Comparison of ENCODE assay signal across 8 mouse cellular contexts in the genomic region with DNA sequence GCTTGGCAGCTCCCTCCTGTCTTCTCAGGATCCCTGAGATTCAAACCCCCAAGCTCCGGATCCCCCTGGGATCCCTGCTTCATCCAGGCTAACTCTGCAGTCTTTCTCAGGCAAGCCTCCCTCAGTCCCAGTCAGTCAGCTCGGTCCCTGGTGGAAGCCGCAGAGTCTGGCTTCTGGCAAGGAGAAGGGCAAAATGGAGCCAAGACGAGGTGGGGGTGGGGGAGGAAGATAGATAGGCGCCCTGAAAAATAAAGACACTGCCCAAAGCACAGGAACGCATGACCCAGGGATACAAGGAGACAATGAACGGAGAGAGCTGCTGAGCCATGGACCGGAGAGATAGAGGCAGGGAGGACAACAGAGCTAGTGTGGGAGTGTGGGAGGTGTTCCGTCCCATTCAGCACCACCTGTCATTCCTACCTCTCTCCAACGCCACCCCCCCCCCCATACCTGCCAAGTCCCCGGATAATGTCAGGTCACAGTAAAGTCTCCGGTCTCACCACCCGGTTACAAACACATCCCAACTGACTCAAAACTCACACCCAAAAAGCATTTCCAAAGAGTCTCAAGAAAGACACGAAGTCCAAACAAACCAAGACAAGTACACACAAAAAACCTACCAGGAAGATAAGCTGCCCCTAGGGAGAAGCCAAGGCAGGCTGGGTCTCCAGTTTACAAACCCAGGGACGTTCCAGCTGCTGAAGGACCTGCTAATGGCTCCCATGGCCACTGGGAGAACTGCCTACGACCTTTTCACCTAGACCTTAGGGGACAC. TPM values are rescaled to one million over a fixed set of nuclear protein-coding genes. Genes with fewer than 3 reads are reported as not detected.
DNase-seq lines count a peak whose midpoint lies in the region; ATAC-seq and TF ChIP-seq lines count a peak whose summit lies in the region.

No protein-coding gene starts in this region.

- peak overlapping the region; percentile 92 for H3K4me2 ChIP-seq in neural tube, embryonic 11.5 days (ENCODE audit: low read depth)

- TF ChIP-seq POLR2A in brain, embryonic 14.5 days (IDR thresholded peaks at IDR 0.05; ENCODE audit: borderline replicate concordance, extremely low read depth, insufficient read depth, insufficient read length, poor library complexity, severe bottlenecking) = no peak

- no peak for ATAC-seq in neural tube, embryonic 11.5 days (ENCODE audit: insufficient read depth, low FRiP score, low TSS enrichment)

- peak overlapping the region; percentile 95 for H3K9ac ChIP-seq in neural tube, embryonic 11.5 days (ENCODE audit: low read length)

- no peaks in the 10 kb centered on the region for H3K36me3 ChIP-seq in neural tube, embryonic 11.5 days (ENCODE audit: control insufficient read depth, insufficient read depth, low read length)

- peak overlapping the region; percentile 95 for H3K27ac ChIP-seq in neural tube, embryonic 11.5 days (ENCODE audit: low read depth, low read length)

- H3K27me3 ChIP-seq in neural tube, embryonic 11.5 days (ENCODE audit: control insufficient read depth, insufficient read depth, low read length) = no peaks in the 10 kb centered on the region

- DNase-seq in embryo, embryonic 11 days = peak; percentile 46
- DNase-seq in embryo, embryonic 9.5 days (ENCODE audit: extremely low spot score) = no peak
- DNase-seq in brain, embryonic 14.5 days (ENCODE audit: low read depth) = peak; percentile 75
- peak; percentile 48 for DNase-seq in heart, adult 9 months (ENCODE audit: low spot score in 2 of 2)
- peak; percentile 53 for DNase-seq in kidney, postnatal 10 days
- peak; percentile 63 for DNase-seq in neural tube, embryonic 11.5 days (ENCODE audit: low spot score)
- DNase-seq in B cell, adult 2 months = no peak
- no peak for DNase-seq in frontal cortex, adult 2 months (ENCODE audit: extremely low spot score in 1 of 2, low spot score in 1 of 2)

- peaks cover 25% of the 10 kb centered on the region for H3K4me1 ChIP-seq in neural tube, embryonic 11.5 days (ENCODE audit: control insufficient read depth, insufficient read depth, low read length)

- H3K4me3 ChIP-seq in neural tube, embryonic 11.5 days (ENCODE audit: low read depth, low read length) = peak overlapping the region; percentile 87

- no peak for TF ChIP-seq CTCF in brain, embryonic 14.5 days (IDR thresholded peaks at IDR 0.05; ENCODE audit: borderline replicate concordance, extremely low read depth, insufficient read depth, insufficient read length)

- 5% methylated on average over 16 of the region's 16 CpGs for WGBS in neural tube, embryonic 11.5 days

- H3K9me3 ChIP-seq in neural tube, embryonic 11.5 days (ENCODE audit: control insufficient read depth, low read length) = no peaks in the 10 kb centered on the region

RNA-seq across cellular contexts. Expression of a gene that starts 3.0 kb away (rescaled TPM):
- 99.6 and 112 TPM in 2 replicates for polyA plus RNA-seq in brain, embryonic 14.5 days (2012; rRNA removed)
- polyA plus RNA-seq in neural tube, embryonic 11.5 days (2014; fragmentation: Nextera tagmentation; extraction: Ambion mirVana) = 95.8 and 98.1 TPM in 2 replicates
- polyA plus RNA-seq in frontal cortex, adult 2 months (2012; rRNA removed) = 46.6 and 46.8 TPM in 2 replicates

RNA-seq across cellular contexts. Expression of a gene that starts 27.9 kb away (rescaled TPM):
- 28.8 and 40.8 TPM in 2 replicates for polyA plus RNA-seq in brain, embryonic 14.5 days (2012; rRNA removed)
- polyA plus RNA-seq in neural tube, embryonic 11.5 days (2014; fragmentation: Nextera tagmentation; extraction: Ambion mirVana) = 42.9 and 46.1 TPM in 2 replicates
- 26.2 and 26.6 TPM in 2 replicates for polyA plus RNA-seq in frontal cortex, adult 2 months (2012; rRNA removed)

RNA-seq across cellular contexts. Expression of a gene that starts 34.0 kb away (rescaled TPM):
- 36.8 and 40.6 TPM in 2 replicates for polyA plus RNA-seq in brain, embryonic 14.5 days (2012; rRNA removed)
- 13.1 and 15.0 TPM in 2 replicates for polyA plus RNA-seq in neural tube, embryonic 11.5 days (2014; fragmentation: Nextera tagmentation; extraction: Ambion mirVana)
- polyA plus RNA-seq in frontal cortex, adult 2 months (2012; rRNA removed) = 34.1 and 36.7 TPM in 2 replicates

RNA-seq across cellular contexts. Expression of a gene that starts 57.9 kb away (rescaled TPM):
- 0.05 and 0.11 TPM in 2 replicates for polyA plus RNA-seq in brain, embryonic 14.5 days (2012; rRNA removed)
- polyA plus RNA-seq in neural tube, embryonic 11.5 days (2014; fragmentation: Nextera tagmentation; extraction: Ambion mirVana) = 0.09 TPM in 1 of 2 replicates, not detected in the other
- 0.08 TPM in 1 of 2 replicates, not detected in the other for polyA plus RNA-seq in frontal cortex, adult 2 months (2012; rRNA removed)

Comparison
In these comparisons a context has a peak if more than half of its experiments do, and no peak if none do; other contexts are left out.
1. DNase-seq: peak in embryo, embryonic 11 days (single experiment), brain, embryonic 14.5 days (single experiment), heart, adult 9 months (2 of 2), kidney, postnatal 10 days (single experiment) and neural tube, embryonic 11.5 days (single experiment); none in embryo, embryonic 9.5 days (single experiment), B cell, adult 2 months (0 of 2) and frontal cortex, adult 2 months (0 of 2).